Mouse (Mus musculus) limb, embryonic 14.5 days (tissue): ENCODE results near the gene 6030468B19Rik. TPM values are rescaled to one million over a fixed set of nuclear protein-coding genes. Genes with fewer than 3 reads are reported as not detected.

Experiments used
- ATAC-seq: fragments of 200-750 bp; cut with Nextera tagmentation; 2 replicates; pipeline ENCODE4 v1.8.0; 2017; ENCODE audit warnings: low read depth, moderate number of reproducible peaks, moderate TSS enrichment; ENCODE audit not compliant: low FRiP score
- DNase-seq: peaks from one replicate; pipeline ENCODE4 v3.0.0-alpha.2; 2015; ENCODE audit warnings: low spot score
- H3K27ac ChIP-seq: fragments of 300-500 bp; sonication (generic); replicated peaks from 2 replicates; pipeline ENCODE4 v1.5.1; 2014; ENCODE audit warnings: low read depth, mild to moderate bottlenecking, low read length, moderate library complexity, mixed read lengths
- H3K27me3 ChIP-seq: fragments of 300-500 bp; sonication (generic); 2 replicates; pipeline ENCODE4 v1.6.1; 2014; ENCODE audit warnings: low read length, mixed read lengths; ENCODE audit not compliant: control insufficient read depth, insufficient read depth
- H3K36me3 ChIP-seq: fragments of 300-500 bp; sonication (generic); 2 replicates; pipeline ENCODE4 v1.6.1; 2014; ENCODE audit warnings: mild to moderate bottlenecking, low read length, moderate library complexity, mixed read lengths; ENCODE audit not compliant: control insufficient read depth, insufficient read depth
- H3K4me1 ChIP-seq: fragments of 300-500 bp; sonication (generic); 2 replicates; pipeline ENCODE4 v1.6.1; 2014; ENCODE audit warnings: antibody characterized with exemption, low read length, mixed read lengths; ENCODE audit not compliant: control insufficient read depth, insufficient read depth
- H3K4me2 ChIP-seq: fragments of 300-500 bp; sonication (generic); replicated peaks from 2 replicates; pipeline ENCODE4 v1.6.1; 2014; ENCODE audit warnings: low read depth, mild to moderate bottlenecking, low read length, moderate library complexity; ENCODE audit not compliant: severe bottlenecking
- H3K4me3 ChIP-seq: fragments of 300-500 bp; sonication (generic); replicated peaks from 2 replicates; pipeline ENCODE4 v1.5.1; 2014; ENCODE audit warnings: low read length
- H3K9ac ChIP-seq: fragments of 300-500 bp; sonication (generic); 2 replicates; pipeline ENCODE4 v1.6.1; 2014; ENCODE audit warnings: mild to moderate bottlenecking, low read depth, low read length, moderate library complexity; ENCODE audit not compliant: severe bottlenecking
- H3K9me3 ChIP-seq: fragments of 300-500 bp; sonication (generic); 2 replicates; pipeline ENCODE4 v1.6.1; 2016; ENCODE audit warnings: low read length; ENCODE audit not compliant: control insufficient read depth
- POLR2A ChIP-seq: fragments of 200-500 bp; IDR thresholded peaks from 2 replicates; pipeline ENCODE4 v1.8.0; 2012; ENCODE audit warnings: inconsistent platforms, mild to moderate bottlenecking, moderate library complexity, borderline replicate concordance; ENCODE audit not compliant: insufficient read depth, insufficient read length; ENCODE audit errors: extremely low read depth
- WGBS: fragments of 180-500 bp; shearing (Covaris S2); extraction: QIAGEN DNeasy Blood & Tissue Kit; methylation state at CpG from one replicate; pipeline ENCODE4 v1.1.7; 2014; 5-methylcytosine and 5-hydroxymethylcytosine counted together
- polyA plus RNA-seq, 2 experiments: library from polyadenylated mRNA; depleted of rRNA in 1 of 2; stranded (reverse) in 1 of 2; unstranded in 1 of 2; fragments of >200 nt; fragmentation: Nextera tagmentation in 1 of 2; extraction: Ambion mirVana in 1 of 2; gene quantifications; 2 replicates each; pipeline versions ENCODE4 v1.2.1 to v1.2.3; 2012 to 2014

6030468B19Rik gene
- polyA plus RNA-seq, 2 experiments, result 0.11 TPM; not detected in 1

- Histone ChIP-seq H3K27me3 (no peaks in the 10 kb centered on the region), H3K36me3 (no peaks in the 10 kb centered on the region), H3K9me3 (no peaks in the 10 kb centered on the region), H3K27ac (no peak overlapping the region), H3K4me3 (no peak overlapping the region), H3K4me1 (peaks cover 6% of the 10 kb centered on the region), H3K4me2 (no peak overlapping the region), H3K9ac (no peak overlapping the region)
- ATAC-seq (no peak), DNase-seq (no peak)
- no peak for TF ChIP-seq POLR2A
- WGBS, result 40% methylated on average over 5 of the region's 5 CpGs
Measured at GRCm38 (mm10) chr11:117796954-117797353, 506 bp upstream of the 6030468B19Rik start.

GRCm38 (mm10) chr11:117798160-117798541 is 691 bp downstream of the 6030468B19Rik start:
- no peak for DNase-seq
- no peak overlapping the region for H3K9ac ChIP-seq
- no peak; the same call in 1 of the 2 replicates for ATAC-seq
- no peak overlapping the region for H3K4me2 ChIP-seq
- no peaks in the 10 kb centered on the region for H3K36me3 ChIP-seq
- no peaks in the 10 kb centered on the region for H3K4me1 ChIP-seq
- H3K9me3 ChIP-seq, result no peaks in the 10 kb centered on the region
- 24% methylated on average over 2 of the region's 2 CpGs for WGBS
- H3K4me3 ChIP-seq, result no peak overlapping the region
- H3K27ac ChIP-seq, result no peak overlapping the region
- TF ChIP-seq POLR2A, result no peak
- H3K27me3 ChIP-seq, result no peaks in the 10 kb centered on the region

GRCm38 (mm10) chr11:117799174-117799573 is 1.7 kb downstream of the 6030468B19Rik start:
- no peak overlapping the region for H3K4me2 ChIP-seq
- H3K36me3 ChIP-seq, result no peaks in the 10 kb centered on the region
- H3K9ac ChIP-seq, result no peak overlapping the region
- no peak overlapping the region for H3K4me3 ChIP-seq
- H3K27ac ChIP-seq, result no peak overlapping the region
- no peak for TF ChIP-seq POLR2A
- no peaks in the 10 kb centered on the region for H3K4me1 ChIP-seq
- DNase-seq (no peak), ATAC-seq (no peak)
- H3K9me3 ChIP-seq, result no peaks in the 10 kb centered on the region
- H3K27me3 ChIP-seq, result no peaks in the 10 kb centered on the region
- 68% methylated on average over 5 of the region's 5 CpGs for WGBS

GRCm38 (mm10) chr11:117800038-117800437 is 2.6 kb downstream of the 6030468B19Rik start:
- no peak for TF ChIP-seq POLR2A
- Histone ChIP-seq H3K4me1 (no peaks in the 10 kb centered on the region), H3K9me3 (no peaks in the 10 kb centered on the region), H3K4me2 (no peak overlapping the region), H3K9ac (no peak overlapping the region), H3K27me3 (no peaks in the 10 kb centered on the region), H3K27ac (no peak overlapping the region), H3K36me3 (no peaks in the 10 kb centered on the region), H3K4me3 (no peak overlapping the region)
- WGBS, result 78% methylated on average over 7 of the region's 7 CpGs
- no peak for ATAC-seq
- DNase-seq, result no peak

- Histone ChIP-seq H3K27me3 (no peaks in the 10 kb centered on the region), H3K4me1 (no peaks in the 10 kb centered on the region), H3K4me2 (no peak overlapping the region), H3K4me3 (no peak overlapping the region), H3K9me3 (no peaks in the 10 kb centered on the region), H3K36me3 (no peaks in the 10 kb centered on the region), H3K9ac (no peak overlapping the region), H3K27ac (no peak overlapping the region)
- 64% methylated on average over 7 of the region's 7 CpGs for WGBS
- TF ChIP-seq POLR2A, result no peak
- DNase-seq (no peak), ATAC-seq (no peak)
Measured at GRCm38 (mm10) chr11:117801650-117802049, 4.2 kb downstream of the 6030468B19Rik start.

- no peaks in the 10 kb centered on the region for H3K27me3 ChIP-seq
- H3K4me1 ChIP-seq, result no peaks in the 10 kb centered on the region
- H3K27ac ChIP-seq, result no peak overlapping the region
- ATAC-seq, result no peak
- WGBS, result 97% methylated on average over 3 of the region's 3 CpGs
- no peak overlapping the region for H3K9ac ChIP-seq
- H3K9me3 ChIP-seq, result no peaks in the 10 kb centered on the region
- TF ChIP-seq POLR2A, result no peak
- no peak overlapping the region for H3K4me3 ChIP-seq
- DNase-seq, result no peak
- no peaks in the 10 kb centered on the region for H3K36me3 ChIP-seq
- H3K4me2 ChIP-seq, result no peak overlapping the region
Measured at GRCm38 (mm10) chr11:117803166-117803688, 5.8 kb downstream of the 6030468B19Rik start.
